Mouse (Mus musculus): ENCODE measurements at regions not wholly inside any gene's neighbourhood (a gene's known extent, or its start where the extent isn't known, plus 50 kb on each side); places are given as distances from the start of the nearest gene placed in this dataset.

- Histone ChIP-seq H3K9ac (ENCODE audit: low read depth, low read length) (no peak overlapping the region), H3K27me3 (replicated peaks; ENCODE audit: control insufficient read depth, insufficient read depth, low read length) (no peaks in the 10 kb centered on the region), H3K9me3 (ENCODE audit: control insufficient read depth, low read length) (no peaks in the 10 kb centered on the region), H3K27ac (replicated peaks; ENCODE audit: low read depth, low read length) (no peak overlapping the region), H3K4me1 (ENCODE audit: control insufficient read depth, insufficient read depth, low read length) (no peaks in the 10 kb centered on the region), H3K4me3 (ENCODE audit: low read depth, low read length) (no peak overlapping the region), H3K36me3 (ENCODE audit: control insufficient read depth, insufficient read depth, low read length) (no peaks in the 10 kb centered on the region), H3K4me2 (ENCODE audit: low read depth, low read length) (no peak overlapping the region)
- no peak for ATAC-seq (ENCODE audit: low read depth)
- no peak for DNase-seq (ENCODE audit: low spot score)
- 89% methylated on average over 6 of the region's 6 CpGs for WGBS
Measured at GRCm38 (mm10) chr5:43145939-43146338, 87.0 kb upstream of the Cpeb2 start.

- Histone ChIP-seq H3K9ac (ENCODE audit: low read depth, low read length) (no peak overlapping the region), H3K4me2 (ENCODE audit: low read depth, low read length) (no peak overlapping the region), H3K4me1 (ENCODE audit: control insufficient read depth, insufficient read depth, low read length) (no peaks in the 10 kb centered on the region), H3K27me3 (replicated peaks; ENCODE audit: control insufficient read depth, insufficient read depth, low read length) (no peaks in the 10 kb centered on the region), H3K27ac (replicated peaks; ENCODE audit: low read depth, low read length) (no peak overlapping the region), H3K36me3 (ENCODE audit: control insufficient read depth, insufficient read depth, low read length) (no peaks in the 10 kb centered on the region), H3K9me3 (ENCODE audit: control insufficient read depth, low read length) (no peaks in the 10 kb centered on the region), H3K4me3 (ENCODE audit: low read depth, low read length) (no peak overlapping the region)
- WGBS: 80% methylated on average over 2 of the region's 2 CpGs
- 0 out of 2 replicates have a peak, but pooled peaks have one; percentile 26 for ATAC-seq (ENCODE audit: low read depth)
- peak; percentile 22 for DNase-seq (ENCODE audit: low spot score)
Measured at GRCm38 (mm10) chr5:43146928-43147327, 86.0 kb upstream of the Cpeb2 start.

- H3K9ac ChIP-seq (ENCODE audit: low read depth, low read length): no peak overlapping the region
- ATAC-seq (ENCODE audit: low read depth) (no peak), DNase-seq (ENCODE audit: low spot score) (peak; percentile 14)
- WGBS: 45% methylated on average over 9 of the region's 9 CpGs
- no peaks in the 10 kb centered on the region for H3K9me3 ChIP-seq (ENCODE audit: control insufficient read depth, low read length)
- no peaks in the 10 kb centered on the region for H3K4me1 ChIP-seq (ENCODE audit: control insufficient read depth, insufficient read depth, low read length)
- H3K27me3 ChIP-seq (replicated peaks; ENCODE audit: control insufficient read depth, insufficient read depth, low read length): no peaks in the 10 kb centered on the region
- H3K27ac ChIP-seq (replicated peaks; ENCODE audit: low read depth, low read length): no peak overlapping the region
- no peak overlapping the region for H3K4me3 ChIP-seq (ENCODE audit: low read depth, low read length)
- H3K4me2 ChIP-seq (ENCODE audit: low read depth, low read length): no peak overlapping the region
- H3K36me3 ChIP-seq (ENCODE audit: control insufficient read depth, insufficient read depth, low read length): no peaks in the 10 kb centered on the region
Measured at GRCm38 (mm10) chr5:43148486-43148885, 84.5 kb upstream of the Cpeb2 start.

GRCm38 (mm10) chr5:43149559-43149958 is 83.4 kb upstream of the Cpeb2 start:
- ATAC-seq (ENCODE audit: low read depth): no peak
- Histone ChIP-seq H3K9me3 (ENCODE audit: control insufficient read depth, low read length) (no peaks in the 10 kb centered on the region), H3K9ac (ENCODE audit: low read depth, low read length) (no peak overlapping the region), H3K36me3 (ENCODE audit: control insufficient read depth, insufficient read depth, low read length) (no peaks in the 10 kb centered on the region), H3K27me3 (replicated peaks; ENCODE audit: control insufficient read depth, insufficient read depth, low read length) (no peaks in the 10 kb centered on the region), H3K27ac (replicated peaks; ENCODE audit: low read depth, low read length) (no peak overlapping the region), H3K4me1 (ENCODE audit: control insufficient read depth, insufficient read depth, low read length) (no peaks in the 10 kb centered on the region), H3K4me2 (ENCODE audit: low read depth, low read length) (no peak overlapping the region), H3K4me3 (ENCODE audit: low read depth, low read length) (no peak overlapping the region)
- no peak for DNase-seq (ENCODE audit: low spot score)
- 31% methylated on average over 4 of the region's 4 CpGs for WGBS

GRCm38 (mm10) chr5:43151099-43151774 is 81.7 kb upstream of the Cpeb2 start:
- no peak overlapping the region for H3K27ac ChIP-seq (replicated peaks; ENCODE audit: low read depth, low read length)
- DNase-seq (ENCODE audit: low spot score) (no peak), ATAC-seq (ENCODE audit: low read depth) (no peak)
- H3K9me3 ChIP-seq (ENCODE audit: control insufficient read depth, low read length): no peaks in the 10 kb centered on the region
- no peaks in the 10 kb centered on the region for H3K27me3 ChIP-seq (replicated peaks; ENCODE audit: control insufficient read depth, insufficient read depth, low read length)
- H3K4me3 ChIP-seq (ENCODE audit: low read depth, low read length): no peak overlapping the region
- H3K36me3 ChIP-seq (ENCODE audit: control insufficient read depth, insufficient read depth, low read length): no peaks in the 10 kb centered on the region
- no peaks in the 10 kb centered on the region for H3K4me1 ChIP-seq (ENCODE audit: control insufficient read depth, insufficient read depth, low read length)
- WGBS: 81% methylated on average over 3 of the region's 3 CpGs
- H3K4me2 ChIP-seq (ENCODE audit: low read depth, low read length): no peak overlapping the region
- no peak overlapping the region for H3K9ac ChIP-seq (ENCODE audit: low read depth, low read length)

GRCm38 (mm10) chr5:43152119-43152611 is 80.8 kb upstream of the Cpeb2 start:
- no peaks in the 10 kb centered on the region for H3K36me3 ChIP-seq (ENCODE audit: control insufficient read depth, insufficient read depth, low read length)
- no peak overlapping the region for H3K4me3 ChIP-seq (ENCODE audit: low read depth, low read length)
- H3K27me3 ChIP-seq (replicated peaks; ENCODE audit: control insufficient read depth, insufficient read depth, low read length): no peaks in the 10 kb centered on the region
- WGBS: 31% methylated on average over 8 of the region's 8 CpGs
- H3K9me3 ChIP-seq (ENCODE audit: control insufficient read depth, low read length): no peaks in the 10 kb centered on the region
- no peaks in the 10 kb centered on the region for H3K4me1 ChIP-seq (ENCODE audit: control insufficient read depth, insufficient read depth, low read length)
- ATAC-seq (ENCODE audit: low read depth) (no peak), DNase-seq (ENCODE audit: low spot score) (peak; percentile 9)
- H3K4me2 ChIP-seq (ENCODE audit: low read depth, low read length): no peak overlapping the region
- no peak overlapping the region for H3K27ac ChIP-seq (replicated peaks; ENCODE audit: low read depth, low read length)
- H3K9ac ChIP-seq (ENCODE audit: low read depth, low read length): no peak overlapping the region

- 33% methylated on average over 1 of the region's 1 CpGs for WGBS
- H3K4me1 ChIP-seq (ENCODE audit: control insufficient read depth, insufficient read depth, low read length): no peaks in the 10 kb centered on the region
- no peaks in the 10 kb centered on the region for H3K9me3 ChIP-seq (ENCODE audit: control insufficient read depth, low read length)
- H3K9ac ChIP-seq (ENCODE audit: low read depth, low read length): no peak overlapping the region
- H3K4me3 ChIP-seq (ENCODE audit: low read depth, low read length): no peak overlapping the region
- H3K4me2 ChIP-seq (ENCODE audit: low read depth, low read length): no peak overlapping the region
- no peaks in the 10 kb centered on the region for H3K36me3 ChIP-seq (ENCODE audit: control insufficient read depth, insufficient read depth, low read length)
- no peaks in the 10 kb centered on the region for H3K27me3 ChIP-seq (replicated peaks; ENCODE audit: control insufficient read depth, insufficient read depth, low read length)
- DNase-seq (ENCODE audit: low spot score): no peak
- ATAC-seq (ENCODE audit: low read depth): no peak
- H3K27ac ChIP-seq (replicated peaks; ENCODE audit: low read depth, low read length): no peak overlapping the region
Measured at GRCm38 (mm10) chr5:43152881-43153280, 80.1 kb upstream of the Cpeb2 start.

- Histone ChIP-seq H3K27ac (replicated peaks; ENCODE audit: low read depth, low read length) (no peak overlapping the region), H3K4me2 (ENCODE audit: low read depth, low read length) (no peak overlapping the region), H3K27me3 (replicated peaks; ENCODE audit: control insufficient read depth, insufficient read depth, low read length) (no peaks in the 10 kb centered on the region), H3K4me3 (ENCODE audit: low read depth, low read length) (no peak overlapping the region), H3K36me3 (ENCODE audit: control insufficient read depth, insufficient read depth, low read length) (no peaks in the 10 kb centered on the region), H3K9me3 (ENCODE audit: control insufficient read depth, low read length) (no peaks in the 10 kb centered on the region), H3K9ac (ENCODE audit: low read depth, low read length) (no peak overlapping the region), H3K4me1 (ENCODE audit: control insufficient read depth, insufficient read depth, low read length) (no peaks in the 10 kb centered on the region)
- DNase-seq (ENCODE audit: low spot score): no peak
- no peak for ATAC-seq (ENCODE audit: low read depth)
- 73% methylated on average over 3 of the region's 3 CpGs for WGBS
Measured at GRCm38 (mm10) chr5:43156771-43157170, 76.2 kb upstream of the Cpeb2 start.

GRCm38 (mm10) chr5:43160140-43160539 is 72.8 kb upstream of the Cpeb2 start:
- Histone ChIP-seq H3K27me3 (replicated peaks; ENCODE audit: control insufficient read depth, insufficient read depth, low read length) (no peaks in the 10 kb centered on the region), H3K36me3 (ENCODE audit: control insufficient read depth, insufficient read depth, low read length) (no peaks in the 10 kb centered on the region), H3K4me2 (ENCODE audit: low read depth, low read length) (no peak overlapping the region), H3K9me3 (ENCODE audit: control insufficient read depth, low read length) (no peaks in the 10 kb centered on the region), H3K27ac (replicated peaks; ENCODE audit: low read depth, low read length) (no peak overlapping the region), H3K9ac (ENCODE audit: low read depth, low read length) (no peak overlapping the region), H3K4me3 (ENCODE audit: low read depth, low read length) (no peak overlapping the region), H3K4me1 (ENCODE audit: control insufficient read depth, insufficient read depth, low read length) (no peaks in the 10 kb centered on the region)
- ATAC-seq (ENCODE audit: low read depth) (no peak), DNase-seq (ENCODE audit: low spot score) (no peak)
- 78% methylated on average over 6 of the region's 6 CpGs for WGBS

Data from embryonic facial prominence, embryonic 14.5 days (tissue).